Mouse (Mus musculus) forebrain, postnatal 0 days (tissue): ENCODE measurements around the gene Epor. TPM values are rescaled to one million over a fixed set of nuclear protein-coding genes. Genes with fewer than 3 reads are reported as not detected.

Experiments used
- ATAC-seq: fragments of 200-750 bp; cut with Nextera tagmentation; 2 replicates; pipeline ENCODE4 v1.8.0; 2017; ENCODE audit warnings: mild to moderate bottlenecking, moderate library complexity
- DNase-seq: peaks from one replicate; pipeline ENCODE4 v3.0.0-alpha.2; 2015
- H3K27ac ChIP-seq: fragments of 300-500 bp; sonication (generic); 2 replicates; pipeline ENCODE4 v1.5.1; 2014; ENCODE audit warnings: low read depth, mild to moderate bottlenecking, antibody characterized with exemption, low read length, moderate library complexity, mixed read lengths
- H3K27me3 ChIP-seq: fragments of 300-500 bp; sonication (generic); 2 replicates; pipeline ENCODE4 v1.6.1; 2014; ENCODE audit warnings: mild to moderate bottlenecking, low read length, mixed read lengths; ENCODE audit not compliant: insufficient read depth
- H3K36me3 ChIP-seq: fragments of 300-500 bp; sonication (generic); 2 replicates; pipeline ENCODE4 v1.6.1; 2014; ENCODE audit warnings: mild to moderate bottlenecking, moderate library complexity; ENCODE audit not compliant: insufficient read depth
- H3K4me1 ChIP-seq: fragments of 300-500 bp; sonication (generic); 2 replicates; pipeline ENCODE4 v1.6.1; 2014; ENCODE audit warnings: antibody characterized with exemption; ENCODE audit not compliant: insufficient read depth
- H3K4me2 ChIP-seq: fragments of 300-500 bp; sonication (generic); 2 replicates; pipeline ENCODE4 v1.6.1; 2014; ENCODE audit warnings: low read depth, mild to moderate bottlenecking, moderate library complexity
- H3K4me3 ChIP-seq: fragments of 300-500 bp; sonication (generic); 2 replicates; pipeline ENCODE4 v1.5.1; 2014; ENCODE audit warnings: low read depth, low read length, mixed read lengths
- H3K9ac ChIP-seq: fragments of 300-500 bp; sonication (generic); 2 replicates; pipeline ENCODE4 v1.6.1; 2014; ENCODE audit warnings: mild to moderate bottlenecking
- H3K9me3 ChIP-seq: fragments of 300-500 bp; sonication (generic); 2 replicates; pipeline ENCODE4 v1.6.1; 2016; ENCODE audit warnings: low read length
- CTCF ChIP-seq: sonication (generic); IDR thresholded peaks from 2 replicates; pipeline ENCODE4 v1.5.1; 2016; ENCODE audit warnings: antibody characterized with exemption, control low read depth, low read depth
- WGBS: fragments of 180-500 bp; shearing (Covaris S2); extraction: QIAGEN DNeasy Blood & Tissue Kit; methylation state at CpG from one replicate; pipeline ENCODE4 v1.1.7; 2014; 5-methylcytosine and 5-hydroxymethylcytosine counted together
- polyA plus RNA-seq: library from polyadenylated mRNA; unstranded; fragments of >200 nt; fragmentation: Nextera tagmentation; extraction: Ambion mirVana; gene quantifications from 2 replicates; pipeline ENCODE4 v1.2.1, GENCODE M21; 2015
- total RNA-seq: library from RNA; depleted of rRNA; stranded (reverse); fragments of >200 nt; gene quantifications from 2 replicates; pipeline ENCODE4 v1.2.3, GENCODE M21; 2014

The Epor gene
- total and polyA plus RNA-seq, 2 experiments from 2014 or later = 0.24 to 2.4 TPM

- no peak for DNase-seq
- Histone ChIP-seq H3K9ac (no peak overlapping the region), H3K27ac (no peak overlapping the region), H3K4me1 (peaks cover 21% of the 10 kb centered on the region), H3K36me3 (no peaks in the 10 kb centered on the region; the same call in 1 of the 2 replicates), H3K9me3 (no peaks in the 10 kb centered on the region), H3K4me3 (no peak overlapping the region), H3K27me3 (peaks cover 24% of the 10 kb centered on the region), H3K4me2 (no peak overlapping the region)
- ATAC-seq = no peak
- WGBS = 87% methylated on average over 5 of the region's 5 CpGs
- no peak for TF ChIP-seq CTCF
These were observed 4.9 kb downstream of the Epor start for GRCm38 (mm10) chr9:21958372-21958771.

GRCm38 (mm10) chr9:21955570-21956281 is 7.6 kb downstream of the Epor start, which contains the start of gene Swsap1:
Swsap1 (plus strand) TSS chr9:21955755.
- DNase-seq (peak; percentile 100), ATAC-seq (peak; percentile 97)
- Histone ChIP-seq H3K4me2 (peak within 1 kb of the TSS; percentile 65), H3K4me3 (peak within 1 kb of the TSS; percentile 58), H3K9me3 (no peaks in the 10 kb centered on the region), H3K4me1 (peaks cover 17% of the 10 kb centered on the region), H3K9ac (peak within 1 kb of the TSS; percentile 83), H3K36me3 (no peaks in the 10 kb centered on the region; the same call in 1 of the 2 replicates), H3K27me3 (peaks cover 8% of the 10 kb centered on the region), H3K27ac (peak within 1 kb of the TSS; percentile 96)
- TF ChIP-seq CTCF = 0 out of 2 replicates have a peak, but pooled peaks have one; percentile 5
- WGBS = under 1% methylated on average over 54 of the region's 54 CpGs

- peak; percentile 49 for TF ChIP-seq CTCF
- peak overlapping the region; percentile 65 for H3K4me2 ChIP-seq
- H3K9ac ChIP-seq = peak overlapping the region; percentile 83
- peak overlapping the region; percentile 58 for H3K4me3 ChIP-seq
- no peaks in the 10 kb centered on the region for H3K9me3 ChIP-seq
- peaks cover 3% of the 10 kb centered on the region; the same call in 1 of the 2 replicates for H3K27me3 ChIP-seq
- WGBS = 2% methylated on average over 18 of the region's 18 CpGs
- H3K4me1 ChIP-seq = peaks cover 17% of the 10 kb centered on the region
- H3K27ac ChIP-seq = peak overlapping the region; percentile 96
- ATAC-seq (peak; percentile 28), DNase-seq (no peak)
- no peaks in the 10 kb centered on the region; the same call in 1 of the 2 replicates for H3K36me3 ChIP-seq
These were observed 8.1 kb downstream of the Epor start for GRCm38 (mm10) chr9:21955225-21955569.

- Histone ChIP-seq H3K9ac (no peak overlapping the region), H3K9me3 (no peaks in the 10 kb centered on the region), H3K4me2 (no peak overlapping the region; the same call in 1 of the 2 replicates), H3K4me3 (no peak overlapping the region), H3K27me3 (no peaks in the 10 kb centered on the region), H3K36me3 (no peaks in the 10 kb centered on the region; the same call in 1 of the 2 replicates), H3K4me1 (peaks cover 17% of the 10 kb centered on the region), H3K27ac (no peak overlapping the region)
- DNase-seq = no peak
- no peak for ATAC-seq
- no peak for TF ChIP-seq CTCF
- whole genome bisulfite sequencing = 71% methylated on average over 3 of the region's 3 CpGs
These were observed 8.7 kb downstream of the Epor start for GRCm38 (mm10) chr9:21954635-21955034.

- Histone ChIP-seq H3K4me2 (no peak overlapping the region), H3K27me3 (no peaks in the 10 kb centered on the region), H3K36me3 (no peaks in the 10 kb centered on the region; the same call in 1 of the 2 replicates), H3K4me3 (no peak overlapping the region), H3K27ac (peak overlapping the region; percentile 57), H3K9ac (no peak overlapping the region), H3K9me3 (no peaks in the 10 kb centered on the region), H3K4me1 (peaks cover 17% of the 10 kb centered on the region)
- DNase-seq (peak; percentile 86), ATAC-seq (peak; percentile 40)
- no peak for TF ChIP-seq CTCF
- WGBS = 8% methylated on average over 3 of the region's 3 CpGs
These were observed 9.7 kb downstream of the Epor start for GRCm38 (mm10) chr9:21953600-21953999.

GRCm38 (mm10) chr9:21951977-21952376 is 11.3 kb downstream of the Epor start:
- WGBS = 82% methylated on average over 3 of the region's 3 CpGs
- H3K36me3 ChIP-seq = peaks cover 9% of the 10 kb centered on the region
- no peaks in the 10 kb centered on the region for H3K27me3 ChIP-seq
- H3K27ac ChIP-seq = no peak overlapping the region
- H3K9me3 ChIP-seq = no peaks in the 10 kb centered on the region
- no peak overlapping the region for H3K4me3 ChIP-seq
- H3K4me1 ChIP-seq = peaks cover 17% of the 10 kb centered on the region
- DNase-seq = no peak
- H3K4me2 ChIP-seq = no peak overlapping the region
- H3K9ac ChIP-seq = no peak overlapping the region
- peak; percentile 62 for TF ChIP-seq CTCF
- ATAC-seq = no peak

- H3K36me3 ChIP-seq = peaks cover 15% of the 10 kb centered on the region
- DNase-seq = no peak
- ATAC-seq = no peak
- WGBS = 21% methylated on average over 11 of the region's 11 CpGs
- no peak overlapping the region for H3K4me2 ChIP-seq
- H3K27me3 ChIP-seq = no peaks in the 10 kb centered on the region
- H3K9me3 ChIP-seq = no peaks in the 10 kb centered on the region
- H3K9ac ChIP-seq = no peak overlapping the region
- TF ChIP-seq CTCF = no peak
- H3K27ac ChIP-seq = no peak overlapping the region
- peaks cover 14% of the 10 kb centered on the region for H3K4me1 ChIP-seq
- H3K4me3 ChIP-seq = no peak overlapping the region
These were observed 13.0 kb downstream of the Epor start for GRCm38 (mm10) chr9:21950322-21950721.
